Mouse (Mus musculus) G1E-ER4 (cell line): ENCODE results near the gene Wipi1. TPM values are rescaled to one million over a fixed set of nuclear protein-coding genes. Genes with fewer than 3 reads are reported as not detected.

Experiments
- GATA1 ChIP-seq: IDR thresholded peaks from one replicate; pipeline ENCODE4 v1.8.0; 2012; ENCODE audit warnings: low read length, inconsistent platforms
- polyA plus RNA-seq: library from polyadenylated mRNA; stranded (reverse); fragments of >175 nt; gene quantifications from 2 replicates; pipeline ENCODE4 v1.2.3, GENCODE M21; 2012

The Wipi1 gene
- polyA plus RNA-seq, 1 experiment = 23.0 TPM

GRCm38 (mm10) chr11:109525571-109525970, 86.2 kb downstream of the Wipi1 start:
- TF ChIP-seq GATA1 = no peak

DNA sequence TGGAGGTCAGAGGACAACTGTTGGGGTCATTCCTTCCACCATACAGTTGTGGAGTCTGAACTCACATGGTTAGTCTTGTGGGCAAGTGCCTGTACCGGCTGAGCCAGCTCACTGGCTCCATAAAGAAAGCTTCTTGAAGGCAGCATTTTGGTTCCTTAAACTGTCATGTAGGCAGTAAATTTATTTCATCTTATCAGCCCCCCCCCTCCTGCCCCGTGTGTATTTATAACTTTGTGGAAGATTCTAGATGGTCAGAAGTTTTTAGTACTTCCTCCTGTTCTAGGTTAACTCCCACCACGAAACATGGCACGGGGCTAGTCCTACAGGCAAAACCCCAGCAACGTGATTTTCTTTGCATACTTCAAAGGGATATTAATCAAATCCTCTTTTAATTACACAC, 86.9 kb downstream of the Wipi1 start:
- TF ChIP-seq GATA1 = no peak

Other genes with a start within 250 kb of the Wipi1 start
- 45.7 and 52.4 TPM in 2 replicates for gene Gna13, start 249.1 kb downstream of the Wipi1 start, polyA plus RNA-seq
- gene 9930022D16Rik, start 198.1 kb downstream of the Wipi1 start, polyA plus RNA-seq = not detected in 2 replicates
- 7.9 and 9.0 TPM in 2 replicates for gene Amz2, start 186.0 kb downstream of the Wipi1 start, polyA plus RNA-seq
- gene Arsg, start 138.6 kb downstream of the Wipi1 start, polyA plus RNA-seq = 0.45 and 0.98 TPM in 2 replicates
- gene Slc16a6, start 138.4 kb downstream of the Wipi1 start, polyA plus RNA-seq = 23.7 and 25.4 TPM in 2 replicates
- gene Prkar1a, start 37.4 kb upstream of the Wipi1 start, polyA plus RNA-seq = 89.2 and 91.3 TPM in 2 replicates
- gene Fam20a, start 110.3 kb upstream of the Wipi1 start, polyA plus RNA-seq = not detected in 2 replicates
- gene 1700012B07Rik, start 216.1 kb upstream of the Wipi1 start, polyA plus RNA-seq = not detected in 2 replicates